ENCODE assay signal across 9 mouse cellular contexts in genomic region chr5:73642091-73642490, GRCm38 (mm10). TPM values are rescaled to one million over a fixed set of nuclear protein-coding genes. Genes with fewer than 3 reads are reported as not detected.
DNase-seq lines count a peak whose midpoint lies in the region; ATAC-seq and TF ChIP-seq lines count a peak whose summit lies in the region.
"Had no signal": no experiment of that assay in that cellular context is flagged by ENCODE, and none has a peak within 500 bp of the region (broad histone marks: within the 10 kb centered on the region; RNA-seq: fewer than 3 reads in every experiment).

No protein-coding gene starts in this region.

- no peaks in the 10 kb centered on the region for H3K9me3 ChIP-seq in hindbrain, embryonic 14.5 days (ENCODE audit: control insufficient read depth, low read length)
- H3K9me3 ChIP-seq in hindbrain, embryonic 13.5 days: no peaks in the 10 kb centered on the region

- TF ChIP-seq CTCF in thymus, adult 2 months (IDR thresholded peaks at IDR 0.05; ENCODE audit: borderline replicate concordance, control insufficient read depth, extremely low read depth, insufficient read depth, low read length, poor library complexity): no peak

- DNase-seq in hindbrain, embryonic 14.5 days (ENCODE audit: low spot score): peak; percentile 41
- DNase-seq in thymus, adult 2 months: peak; percentile 57
- no peak for DNase-seq in thymus, adult 18-20 months
- DNase-seq in thymus, postnatal 4 days: peak; percentile 78
- no peak for DNase-seq in adipocyte (ENCODE audit: low spot score)

- 80% methylated on average over 4 of the region's 4 CpGs for WGBS in hindbrain, embryonic 14.5 days
- WGBS in hindbrain, embryonic 13.5 days: 85% methylated on average over 4 of the region's 4 CpGs
- WGBS in thymus, adult 2 months: 94% methylated on average over 4 of the region's 4 CpGs

- H3K4me2 ChIP-seq in hindbrain, embryonic 14.5 days (replicated peaks): no peak overlapping the region
- H3K4me2 ChIP-seq in hindbrain, embryonic 13.5 days: no peak overlapping the region

- H3K27ac ChIP-seq in hindbrain, embryonic 14.5 days: no peak overlapping the region
- no peak overlapping the region for H3K27ac ChIP-seq in hindbrain, embryonic 13.5 days
- H3K27ac ChIP-seq in thymus, adult 2 months (ENCODE audit: control insufficient read depth, insufficient read depth, low read length): no peak overlapping the region

- no peaks in the 10 kb centered on the region for H3K27me3 ChIP-seq in hindbrain, embryonic 14.5 days (ENCODE audit: control insufficient read depth, insufficient read depth, low read length)
- no peaks in the 10 kb centered on the region for H3K27me3 ChIP-seq in hindbrain, embryonic 13.5 days
- H3K27me3 ChIP-seq in thymus, adult 2 months (ENCODE audit: control insufficient read depth, insufficient read depth, low read length): no peaks in the 10 kb centered on the region

- no peak overlapping the region for H3K9ac ChIP-seq in hindbrain, embryonic 14.5 days
- H3K9ac ChIP-seq in hindbrain, embryonic 13.5 days: no peak overlapping the region

- H3K4me1 ChIP-seq in hindbrain, embryonic 14.5 days (replicated peaks; ENCODE audit: control insufficient read depth, insufficient read depth, low read length): peaks cover 8% of the 10 kb centered on the region; the same call in 1 of the 2 replicates
- H3K4me1 ChIP-seq in hindbrain, embryonic 13.5 days (replicated peaks): peaks cover 12% of the 10 kb centered on the region
- 0 out of 2 replicates have a peak, but pooled peaks cover under 1% of the 10 kb centered on the region for H3K4me1 ChIP-seq in thymus, adult 2 months (replicated peaks; ENCODE audit: control insufficient read depth, insufficient read depth, low read length)

- ATAC-seq in hindbrain, embryonic 14.5 days (ENCODE audit: low FRiP score): no peak
- no peak for ATAC-seq in hindbrain, embryonic 13.5 days (ENCODE audit: low FRiP score)
- peak; percentile 67 for ATAC-seq in granulocyte monocyte progenitor cell, adult 5-6 weeks (replicated peaks; ENCODE audit: poor library complexity, severe bottlenecking)
- ATAC-seq in inflammation-experienced regulatory T-cells, adult 6 months: no peak

- no peak overlapping the region for H3K4me3 ChIP-seq in hindbrain, embryonic 14.5 days (replicated peaks; ENCODE audit: low read length)
- H3K4me3 ChIP-seq in hindbrain, embryonic 13.5 days: no peak overlapping the region
- H3K4me3 ChIP-seq in thymus, adult 2 months (ENCODE audit: control insufficient read depth, insufficient read depth, low read length): no peak overlapping the region

- TF ChIP-seq POLR2A in thymus, adult 2 months (IDR thresholded peaks at IDR 0.05; ENCODE audit: control insufficient read depth, extremely low read depth, insufficient read depth, low read length, poor library complexity): no peak

- peaks cover 39% of the 10 kb centered on the region for H3K36me3 ChIP-seq in hindbrain, embryonic 14.5 days (replicated peaks; ENCODE audit: control insufficient read depth, insufficient read depth)
- peaks cover 33% of the 10 kb centered on the region for H3K36me3 ChIP-seq in hindbrain, embryonic 13.5 days
- H3K36me3 ChIP-seq in thymus, adult 2 months (ENCODE audit: control insufficient read depth, insufficient read depth, low read length): no peaks in the 10 kb centered on the region; the same call in 1 of the 2 replicates

RNA-seq across cellular contexts. Expression of gene Sgcb, which starts 5.5 kb away (rescaled TPM):
- polyA plus RNA-seq in hindbrain, embryonic 14.5 days (2014; fragmentation: Nextera tagmentation; extraction: Ambion mirVana): 42.1 and 50.3 TPM in 2 replicates
- polyA plus RNA-seq in hindbrain, embryonic 13.5 days (2015; fragmentation: Nextera tagmentation; extraction: Ambion mirVana): 29.5 and 32.3 TPM in 2 replicates
- 7.6 and 8.9 TPM in 2 replicates for polyA plus RNA-seq in thymus, adult 2 months (2012; rRNA removed)
- total RNA-seq in granulocyte monocyte progenitor cell, adult 5-6 weeks (2014; fragmentation: Nextera tagmentation): 4.1 and 8.2 TPM in 2 replicates
- 3.3 and 3.9 TPM in 2 replicates for total RNA-seq in granulocyte monocyte progenitor cell, adult 5-6 weeks (2017)
- 10 to 100 TPM; 11.6 to 12.5 (median 12.4) TPM for polyA plus RNA-seq in inflammation-experienced regulatory T-cells, adult 6 months (2017; shearing (Covaris generic))

RNA-seq across cellular contexts. Expression of gene Spata18, which starts 9.1 kb away (rescaled TPM):
- 0.85 and 1.4 TPM in 2 replicates for polyA plus RNA-seq in hindbrain, embryonic 14.5 days (2014; fragmentation: Nextera tagmentation; extraction: Ambion mirVana)
- 0.45 and 1.4 TPM in 2 replicates for polyA plus RNA-seq in hindbrain, embryonic 13.5 days (2015; fragmentation: Nextera tagmentation; extraction: Ambion mirVana)
- 0.19 and 0.42 TPM in 2 replicates for polyA plus RNA-seq in thymus, adult 2 months (2012; rRNA removed)
- total RNA-seq in granulocyte monocyte progenitor cell, adult 5-6 weeks (2014; fragmentation: Nextera tagmentation): not detected in 2 replicates
- not detected in 2 replicates for total RNA-seq in granulocyte monocyte progenitor cell, adult 5-6 weeks (2017)
- polyA plus RNA-seq in inflammation-experienced regulatory T-cells, adult 6 months (2017; shearing (Covaris generic)): not detected

RNA-seq across cellular contexts. Expression of gene Lrrc66, which starts 9.8 kb away (rescaled TPM):
- not detected in 2 replicates for polyA plus RNA-seq in hindbrain, embryonic 14.5 days (2014; fragmentation: Nextera tagmentation; extraction: Ambion mirVana)
- polyA plus RNA-seq in hindbrain, embryonic 13.5 days (2015; fragmentation: Nextera tagmentation; extraction: Ambion mirVana): not detected in 2 replicates
- 0.07 and 0.18 TPM in 2 replicates for polyA plus RNA-seq in thymus, adult 2 months (2012; rRNA removed)
- 0.34 TPM in 1 of 2 replicates, not detected in the other for total RNA-seq in granulocyte monocyte progenitor cell, adult 5-6 weeks (2014; fragmentation: Nextera tagmentation)
- total RNA-seq in granulocyte monocyte progenitor cell, adult 5-6 weeks (2017): 1.1 TPM in 1 of 2 replicates, not detected in the other
- polyA plus RNA-seq in inflammation-experienced regulatory T-cells, adult 6 months (2017; shearing (Covaris generic)): 1 to 10 TPM in 1 of 3 experiments, under 1 TPM in 1, not detected in 1; 0.29 to 1.4 TPM
- total RNA-seq: heart, postnatal 10 days had no signal

Comparison
In these comparisons a context has a peak if more than half of its experiments do, and no peak if none do; other contexts are left out.
1. DNase-seq: peak in hindbrain, embryonic 14.5 days (single experiment), thymus, adult 2 months (single experiment) and thymus, postnatal 4 days (single experiment); none in thymus, adult 18-20 months (0 of 2) and adipocyte (single experiment).